Mouse (Mus musculus): Measurements from ENCODE around the gene Sgms1.
"Not testable (repeated sequence)": the region's sequence is repeated elsewhere in the genome, so short reads cannot be mapped to it uniquely, and the experiment has no call there.

Sgms1 gene

DNA sequence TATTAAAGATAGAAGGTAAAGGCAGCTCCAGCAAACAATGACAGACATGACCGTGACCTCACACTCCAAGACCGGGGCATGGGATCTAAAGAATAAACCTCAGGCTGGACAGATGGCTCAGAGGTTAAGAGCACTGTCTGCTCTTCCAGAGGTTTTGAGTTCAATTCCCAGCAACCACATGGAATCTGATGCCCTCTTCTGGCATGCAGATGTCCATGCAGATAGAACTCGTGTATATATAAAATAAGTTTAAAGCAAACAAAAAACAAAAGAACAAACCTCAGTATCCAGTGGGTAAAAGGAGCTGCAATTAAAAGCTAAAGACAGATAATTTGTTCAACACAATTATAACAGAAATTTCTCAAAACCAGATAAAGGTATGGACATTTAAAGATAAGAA, 290.9 kb downstream of the Sgms1 start:
- no peak for DNase-seq (ENCODE audit: extremely low read depth, low read depth)

DNA sequence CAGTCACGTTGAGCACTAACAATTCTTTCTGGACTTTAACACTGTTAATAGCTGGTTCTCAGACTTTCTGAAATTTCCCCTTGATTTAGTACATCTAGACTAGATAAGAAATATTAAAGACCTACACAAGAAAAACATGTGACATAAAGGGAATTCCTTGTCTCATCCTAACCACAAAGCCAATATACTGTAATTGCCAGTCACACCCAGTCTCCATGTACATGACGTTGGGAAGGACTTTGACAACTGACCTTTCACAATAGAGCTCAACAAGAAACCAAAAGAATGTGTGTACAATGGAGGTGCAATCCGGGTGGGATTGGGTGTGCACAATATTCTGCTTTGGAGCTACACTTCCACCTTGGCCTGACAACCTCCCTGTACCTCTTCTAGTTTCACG, 297.2 kb downstream of the Sgms1 start:
- no peak for DNase-seq (ENCODE audit: extremely low read depth, low read depth)

DNA sequence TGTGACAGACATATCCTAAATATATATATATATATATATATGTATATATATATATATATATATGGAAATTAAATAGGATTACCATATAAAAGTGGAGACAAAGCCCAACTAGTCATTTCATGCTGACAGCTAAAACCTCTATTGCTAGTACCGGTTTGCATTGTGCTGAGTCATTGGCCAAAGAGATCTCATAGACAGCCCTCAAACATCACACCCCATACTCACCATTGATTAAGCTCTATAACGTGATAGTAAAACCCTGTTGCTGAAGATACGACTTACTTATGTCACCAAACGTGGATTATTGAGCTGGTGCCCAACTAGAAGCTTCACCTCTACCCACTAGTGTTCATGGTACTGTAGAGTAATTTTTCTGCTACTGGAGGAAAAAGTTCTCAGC, 298.7 kb downstream of the Sgms1 start:
- DNase-seq (ENCODE audit: extremely low read depth, low read depth) = no peak

DNA sequence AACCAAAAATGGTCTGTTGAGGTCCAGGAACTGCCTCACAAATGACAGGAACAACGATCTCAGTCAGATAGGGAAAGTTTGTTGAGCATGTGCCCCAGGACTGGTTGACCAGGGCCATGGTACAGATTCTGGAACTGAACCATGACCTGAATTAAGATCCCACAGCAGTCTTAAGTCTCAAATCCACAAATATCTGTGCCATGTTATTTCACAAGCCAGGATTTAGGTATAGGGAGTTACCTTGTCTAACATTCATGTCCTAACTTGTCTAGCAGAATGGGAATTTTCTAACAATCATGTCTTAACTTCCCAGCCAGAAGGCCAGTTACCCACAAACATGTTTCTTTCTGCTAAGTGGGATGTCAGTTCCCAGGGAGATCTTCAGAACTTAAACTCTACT, 300.9 kb downstream of the Sgms1 start:
- DNase-seq (ENCODE audit: extremely low read depth, low read depth) = no peak

DNA sequence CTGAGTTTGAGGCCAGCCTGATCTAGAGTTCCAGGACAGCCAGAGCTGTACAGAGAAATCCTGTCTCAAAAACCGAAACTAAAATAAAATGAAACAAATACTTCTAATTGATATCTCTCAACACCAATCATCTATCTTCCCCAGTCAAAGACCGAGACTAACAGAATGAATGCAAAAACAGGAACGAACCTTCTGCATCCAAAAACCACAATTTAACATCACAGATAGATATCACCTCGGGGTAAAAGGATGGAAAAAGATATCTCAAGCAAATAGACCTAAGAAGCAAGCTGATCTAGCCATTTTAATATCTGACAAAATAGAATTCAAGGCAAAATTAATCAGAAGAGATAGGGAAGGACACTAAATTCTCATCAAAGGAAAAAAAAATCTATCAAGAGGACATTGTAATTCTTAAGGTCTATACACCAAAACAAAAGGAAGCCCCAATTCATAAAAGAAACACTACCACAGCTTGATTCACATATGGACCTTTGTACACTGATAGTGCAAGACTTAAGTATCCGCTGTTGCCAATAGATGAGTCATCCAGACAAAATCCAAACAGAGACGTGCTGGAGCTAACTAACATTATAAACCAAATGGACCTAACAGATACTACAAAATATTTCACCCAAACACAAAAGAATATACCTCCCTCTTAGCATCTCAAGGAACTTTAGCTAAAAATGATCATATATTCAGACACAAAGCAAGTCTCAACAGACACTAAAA, 301.6 kb downstream of the Sgms1 start:
- peak; percentile 51 for DNase-seq (ENCODE audit: extremely low read depth, low read depth)

DNA sequence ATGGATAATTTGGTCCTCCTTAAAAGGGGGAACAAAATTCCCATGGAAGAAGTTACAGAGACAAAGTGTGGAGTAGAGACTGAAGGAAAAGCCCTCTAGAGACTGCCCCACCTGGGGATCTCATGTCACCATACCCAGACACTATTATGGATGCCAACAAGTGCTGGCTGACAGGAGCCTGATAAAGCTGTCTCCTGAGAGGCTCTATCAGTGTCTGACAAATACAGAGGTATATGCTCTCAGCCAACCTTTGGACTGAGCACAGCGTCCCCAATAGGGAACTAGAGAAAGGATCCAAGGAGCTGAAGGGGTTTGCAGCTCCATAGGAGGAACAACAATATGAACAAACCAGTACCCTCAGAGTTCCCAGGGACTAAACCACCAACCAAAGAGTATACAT, 304.7 kb downstream of the Sgms1 start:
- DNase-seq (ENCODE audit: extremely low read depth, low read depth) = not testable (repeated sequence)

Data from MEL-GATA-1-ER (cell line).